Mouse (Mus musculus) adrenal gland, adult (tissue): ENCODE measurements around the gene Mdm2.

Experiments
- DNase-seq, 2 experiments: peaks; one replicate each; pipeline ENCODE4 v3.0.0; 2022 to 2023; ENCODE audit warnings: low spot score in 1 of 2; ENCODE audit not compliant: inconsistent age in 2 of 2

The Mdm2 gene

DNA sequence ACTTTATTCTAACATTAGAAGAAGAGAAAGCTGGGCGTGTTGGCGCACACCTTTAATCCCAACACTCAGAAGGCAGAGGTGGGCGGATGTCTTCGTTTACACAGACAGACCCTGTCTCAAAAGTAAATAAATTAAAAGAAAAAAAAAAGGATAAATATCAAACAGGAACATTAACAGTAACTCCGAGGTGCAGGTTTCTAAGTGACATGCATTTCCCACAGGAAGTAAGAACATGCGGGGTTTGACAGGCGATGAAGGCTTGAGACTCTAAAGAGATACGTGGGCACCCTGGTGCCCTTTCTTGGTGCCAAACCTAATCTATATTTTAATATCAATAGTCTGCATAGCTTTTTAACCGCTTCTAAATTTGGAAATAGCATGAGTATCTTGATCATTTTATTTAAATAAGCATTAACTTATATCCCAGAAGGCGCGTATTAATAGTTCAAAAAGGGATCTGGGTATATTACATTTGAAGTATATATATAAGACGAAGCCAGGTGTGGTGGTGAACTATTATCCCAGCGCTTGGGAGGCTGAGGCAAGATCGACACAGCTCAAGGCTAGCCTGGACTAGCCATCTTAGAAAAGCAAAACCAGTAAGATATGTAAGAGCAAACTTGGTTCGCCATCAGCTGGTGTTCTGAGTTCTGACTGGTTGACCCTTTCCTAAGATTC lies 25.2 kb downstream of the Mdm2 start:
- DNase-seq, result no peak

DNA sequence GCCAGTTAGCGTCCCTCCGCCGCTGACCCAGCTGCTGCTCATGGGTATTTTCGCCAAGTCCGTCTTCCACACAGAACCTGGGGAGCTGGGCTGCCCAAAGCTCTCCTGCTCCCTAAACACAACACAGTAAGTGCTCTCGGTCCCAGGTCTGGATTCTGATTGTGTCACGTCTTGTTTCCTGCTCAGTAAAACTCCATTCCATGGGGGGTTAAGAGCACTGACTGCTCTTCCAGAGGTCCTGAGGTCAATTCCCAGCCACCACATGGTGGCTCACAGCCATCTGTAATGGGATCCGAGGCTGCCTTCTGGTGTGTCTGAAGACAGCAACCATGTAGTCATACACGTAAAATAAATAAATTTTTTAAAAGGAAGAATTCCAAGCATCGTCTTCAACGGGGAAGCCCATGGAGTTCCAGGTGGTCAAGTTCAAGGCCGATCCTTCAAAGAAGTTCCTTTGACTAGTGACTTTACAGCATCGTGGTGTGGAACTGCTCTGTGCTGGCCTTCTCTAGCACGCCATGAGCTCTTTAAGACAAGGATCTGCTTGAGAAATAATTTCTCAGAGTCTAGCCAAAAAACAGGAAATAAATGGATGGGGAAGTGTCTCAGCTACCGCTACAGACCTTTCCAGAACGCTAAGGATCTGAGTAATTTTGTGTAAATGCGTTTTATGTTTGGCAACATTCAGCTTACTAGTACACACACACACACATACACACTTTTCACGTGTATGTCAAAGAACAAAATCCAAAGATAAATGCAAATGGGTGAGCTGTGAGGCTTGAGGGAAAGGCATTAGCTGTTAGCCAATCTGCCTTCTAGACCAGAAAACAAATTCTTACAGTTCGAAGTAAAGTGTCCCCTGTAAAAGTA lies 26.0 kb downstream of the Mdm2 start:
- DNase-seq, result no peak

DNA sequence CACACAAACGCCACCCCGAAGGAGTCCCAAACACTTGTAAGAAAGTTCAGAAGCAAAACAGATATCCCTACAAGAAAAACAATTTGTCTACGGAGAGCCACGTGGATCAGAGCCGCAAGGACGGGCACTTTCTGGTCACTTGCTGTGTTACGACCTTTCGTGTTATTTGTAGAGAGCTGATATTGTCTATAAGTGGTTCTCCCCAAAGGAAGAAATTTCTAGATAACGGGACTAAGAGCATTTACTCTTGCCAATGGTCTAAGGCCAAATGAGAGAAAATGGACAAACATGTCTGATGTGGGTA lies 26.9 kb downstream of the Mdm2 start:
- DNase-seq, result no peak

DNA sequence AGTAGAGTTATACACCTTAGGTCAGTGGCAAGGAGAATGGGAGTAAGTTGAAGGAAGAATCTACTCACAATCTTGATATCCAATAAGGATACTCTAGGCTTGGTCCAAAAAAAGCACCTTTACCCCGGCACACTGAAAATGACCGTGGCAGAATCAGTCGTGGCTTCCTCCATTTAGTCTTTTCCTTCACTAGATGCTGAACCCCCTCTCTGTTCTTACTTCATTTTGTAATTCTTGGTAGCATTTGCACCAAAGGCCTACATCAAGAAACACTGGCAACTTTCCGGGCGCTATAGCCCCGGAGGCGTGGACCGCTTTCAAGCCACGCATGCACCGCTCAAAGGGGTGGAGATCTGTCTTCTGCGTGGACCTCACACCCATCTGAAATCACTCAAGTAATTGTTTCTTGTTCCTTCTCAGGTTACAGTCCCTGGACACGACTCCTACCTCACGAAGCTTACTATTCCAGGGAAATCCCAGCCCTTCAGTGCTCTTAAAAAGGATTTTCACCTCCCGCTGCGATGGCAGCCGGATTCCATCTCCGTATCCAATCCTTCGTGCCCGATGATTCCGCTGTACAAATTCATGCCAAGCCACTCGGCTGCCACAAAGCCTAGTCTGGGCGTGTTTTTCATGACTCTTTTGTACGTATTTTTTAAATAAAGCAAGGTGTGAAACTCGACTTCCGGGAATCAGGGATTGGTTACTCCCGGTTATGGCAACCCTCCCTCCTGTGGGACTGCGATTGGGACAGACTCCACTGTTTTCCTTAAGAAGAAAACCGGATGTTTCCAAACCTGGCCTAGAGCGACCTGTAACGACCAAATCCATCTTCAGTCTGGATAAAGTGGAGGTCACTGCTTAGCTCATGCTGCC lies 27.5 kb downstream of the Mdm2 start:
- no peak for DNase-seq

DNA sequence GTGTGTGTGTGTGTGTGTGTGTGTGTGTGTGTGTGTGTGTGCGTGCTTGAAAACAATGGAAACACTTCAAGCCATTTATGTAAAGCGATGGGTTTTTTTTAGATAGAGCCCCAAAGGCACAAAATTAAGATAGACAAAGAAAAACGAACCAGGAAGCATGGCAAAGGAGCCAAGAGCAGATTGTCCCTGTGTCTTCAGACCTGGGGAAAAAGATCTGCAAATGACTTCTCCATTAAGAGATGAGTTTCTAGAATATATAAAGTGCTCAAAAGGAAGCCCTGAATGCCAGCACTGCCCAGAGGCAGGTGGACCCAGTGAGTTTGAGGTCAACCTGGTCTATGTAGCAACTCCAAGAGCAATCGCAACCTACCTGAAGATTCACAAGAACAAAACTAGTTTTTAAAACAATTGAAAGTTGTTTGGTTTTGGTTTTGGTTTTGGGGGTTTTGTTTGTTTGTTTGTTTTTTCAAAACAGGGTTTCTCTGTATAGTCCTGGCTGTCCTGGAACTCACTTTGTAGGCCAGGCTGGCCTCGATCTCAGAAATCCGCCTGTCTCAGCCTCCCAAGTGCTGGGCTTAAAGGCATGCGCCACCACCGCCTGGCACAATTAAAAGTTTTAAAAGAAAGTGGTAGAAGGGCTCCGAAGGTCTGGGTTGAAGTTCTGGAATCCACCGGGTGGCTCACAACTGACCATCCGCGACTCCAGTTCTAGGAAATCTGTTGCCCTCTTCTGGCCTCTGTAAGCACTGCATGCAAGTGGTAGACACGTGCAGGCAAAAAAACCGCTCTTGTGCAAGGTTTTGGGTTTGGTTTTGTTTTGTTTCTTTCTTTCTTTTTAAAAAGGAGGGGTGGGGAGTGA lies 28.3 kb downstream of the Mdm2 start:
- DNase-seq, result peak; percentile 36 to 73

DNA sequence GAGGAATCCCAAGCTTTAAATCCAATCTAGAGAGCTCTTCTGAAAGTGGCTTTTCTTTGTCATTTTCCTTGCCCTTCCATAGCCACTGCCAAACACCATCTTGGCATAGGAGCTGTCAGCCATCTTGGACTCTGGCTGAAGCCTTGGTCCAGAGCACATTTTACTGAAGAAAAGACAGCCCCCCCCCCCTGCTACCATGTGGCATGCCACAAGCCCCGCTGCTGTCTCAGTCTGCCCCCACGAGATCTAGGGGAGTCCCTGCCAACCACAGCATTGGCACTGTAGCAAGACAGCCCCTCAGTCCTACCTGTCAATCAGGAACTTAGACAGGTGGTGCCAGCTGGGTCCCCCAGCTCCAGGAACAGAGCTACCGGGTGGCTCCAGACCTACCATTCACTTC lies 29.0 kb downstream of the Mdm2 start:
- no peak for DNase-seq

DNA sequence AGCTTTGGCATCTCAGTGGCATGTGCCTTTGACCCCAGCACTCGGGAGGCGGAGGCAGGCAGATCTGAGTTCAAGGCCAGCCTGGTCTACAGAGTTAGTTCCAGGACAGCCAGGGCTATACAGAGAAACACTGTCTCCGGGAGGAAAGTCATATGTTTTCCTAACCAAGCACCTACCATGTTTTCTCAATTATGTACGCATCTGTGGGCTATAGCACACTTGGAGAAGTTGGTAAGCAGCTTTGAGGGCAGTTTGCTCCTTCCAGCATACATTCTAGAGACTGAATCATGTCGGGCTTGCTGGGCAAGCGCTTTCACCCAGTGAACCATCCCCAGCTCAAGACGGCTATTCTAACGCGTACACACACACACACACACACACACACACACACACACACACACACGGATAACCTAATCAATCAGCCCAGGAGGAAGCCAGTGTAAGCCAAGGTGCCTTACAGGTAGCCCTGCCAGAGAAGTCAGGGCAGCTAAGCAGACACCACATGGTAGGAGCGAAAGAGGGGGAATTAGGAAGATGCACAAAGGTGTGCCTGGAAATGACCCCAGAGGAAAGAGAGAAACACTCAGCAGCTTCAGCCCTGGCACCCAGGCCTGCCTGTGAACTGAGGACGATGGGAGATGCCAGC lies 29.6 kb downstream of the Mdm2 start:
- DNase-seq, result no peak

DNA sequence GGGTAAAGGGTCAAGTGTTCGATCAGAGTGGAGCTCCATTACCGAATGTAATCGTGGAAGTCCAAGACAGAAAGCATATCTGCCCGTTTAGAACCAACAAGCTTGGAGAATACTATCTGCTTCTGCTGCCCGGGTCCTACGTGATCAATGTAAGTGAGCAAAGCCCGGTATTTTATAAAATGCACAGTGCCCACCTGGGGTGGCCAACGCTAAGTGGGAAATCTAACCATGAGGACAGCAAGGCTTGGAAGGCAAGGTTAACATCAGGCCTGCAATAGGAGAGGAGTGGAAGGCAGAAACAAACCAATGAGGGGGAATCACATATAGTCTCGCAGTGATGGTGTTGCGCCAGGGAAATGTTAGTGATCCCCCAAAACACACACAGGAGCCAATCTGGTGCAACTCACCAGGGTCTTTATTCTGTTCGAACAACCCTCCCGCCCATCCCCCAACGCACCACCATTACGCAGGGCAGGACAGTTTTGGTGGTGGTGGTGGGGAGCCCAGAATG lies 30.5 kb downstream of the Mdm2 start:
- no peak for DNase-seq

DNA sequence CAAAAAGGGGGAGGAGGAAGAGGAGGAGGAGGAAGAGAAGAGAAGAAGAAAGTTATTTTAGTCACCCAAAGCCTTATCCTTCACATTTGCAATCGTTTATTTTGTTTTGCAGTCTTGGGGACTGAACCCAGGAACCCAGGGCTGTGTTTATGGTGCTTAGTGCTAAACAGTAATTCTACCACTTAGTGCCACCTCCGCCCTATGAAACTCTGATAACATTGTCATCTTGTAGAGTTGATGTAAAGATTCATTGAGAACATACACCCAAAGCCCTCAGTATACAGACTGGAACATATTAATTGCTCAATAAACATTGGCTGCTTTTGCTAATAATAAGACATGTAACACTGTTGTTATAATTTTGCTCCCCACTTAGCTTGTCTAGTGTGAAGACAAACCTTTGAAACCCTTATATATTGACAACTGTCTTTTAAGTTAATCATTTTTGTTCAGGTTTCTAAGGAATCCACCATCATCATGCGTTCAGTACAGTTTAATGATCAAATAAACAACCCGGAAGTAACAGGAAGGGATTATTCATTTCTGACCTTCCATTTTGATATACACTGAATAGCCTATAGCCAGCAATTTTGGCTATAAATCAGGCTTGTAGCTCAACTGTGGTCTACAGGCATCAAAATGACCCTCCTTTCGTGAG lies 31.4 kb downstream of the Mdm2 start:
- no peak for DNase-seq

DNA sequence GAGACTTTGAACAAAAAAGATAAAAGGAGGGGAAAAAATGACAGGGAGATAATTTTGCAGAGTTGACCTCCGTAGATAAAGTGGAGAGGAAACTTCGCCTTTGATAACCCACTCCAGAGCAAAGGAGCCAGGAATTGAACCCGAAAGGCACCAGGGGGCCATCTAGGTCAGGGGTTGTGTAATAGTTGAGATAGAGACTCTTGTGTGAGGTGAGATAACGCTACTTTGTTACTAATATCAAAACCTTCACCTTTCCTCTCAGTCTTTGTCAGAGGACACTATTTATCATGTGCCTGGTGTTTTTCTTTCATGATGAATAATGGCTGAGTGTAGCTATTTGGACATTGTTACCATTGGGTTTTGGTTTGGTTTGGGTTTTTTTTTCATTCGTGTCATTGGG lies 32.2 kb downstream of the Mdm2 start:
- peak; percentile 34 to 83 for DNase-seq

DNA sequence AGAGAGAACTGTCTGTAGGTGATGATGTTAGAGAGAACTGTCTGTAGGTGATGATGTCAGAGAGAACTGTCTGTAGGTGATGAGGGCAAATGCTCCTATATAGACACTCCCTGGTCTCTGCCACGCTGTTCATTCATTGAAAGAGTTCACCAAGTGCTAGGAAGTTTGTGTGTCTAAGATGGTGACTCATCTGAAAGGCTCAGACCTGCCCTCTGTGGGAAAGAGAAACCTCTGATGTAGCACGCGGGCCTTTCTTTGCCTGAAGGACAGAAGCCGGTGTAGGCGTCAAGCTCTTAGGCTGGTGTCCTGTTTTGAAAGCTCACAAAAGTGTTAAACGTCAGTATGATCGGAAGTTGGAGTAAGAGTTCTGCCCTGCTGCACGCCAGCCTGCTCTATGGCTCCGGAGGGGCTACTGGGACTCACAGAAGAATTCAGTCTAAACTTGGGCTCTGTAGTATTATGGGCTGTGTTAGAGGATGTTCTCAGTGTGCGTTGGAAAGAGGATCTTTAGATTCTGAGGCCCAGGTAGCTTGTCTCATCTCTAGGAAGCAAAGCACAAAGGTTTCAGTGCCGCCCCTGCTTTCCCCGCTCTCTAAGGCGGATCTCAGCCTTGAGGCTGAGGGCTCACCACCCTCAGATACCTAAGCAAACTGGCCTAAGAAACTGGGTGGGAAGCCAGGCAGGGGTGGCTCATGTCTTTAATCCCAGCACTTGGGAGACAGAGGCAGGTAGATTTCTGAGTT lies 32.9 kb downstream of the Mdm2 start:
- DNase-seq, result peak; percentile 67 to 83

DNA sequence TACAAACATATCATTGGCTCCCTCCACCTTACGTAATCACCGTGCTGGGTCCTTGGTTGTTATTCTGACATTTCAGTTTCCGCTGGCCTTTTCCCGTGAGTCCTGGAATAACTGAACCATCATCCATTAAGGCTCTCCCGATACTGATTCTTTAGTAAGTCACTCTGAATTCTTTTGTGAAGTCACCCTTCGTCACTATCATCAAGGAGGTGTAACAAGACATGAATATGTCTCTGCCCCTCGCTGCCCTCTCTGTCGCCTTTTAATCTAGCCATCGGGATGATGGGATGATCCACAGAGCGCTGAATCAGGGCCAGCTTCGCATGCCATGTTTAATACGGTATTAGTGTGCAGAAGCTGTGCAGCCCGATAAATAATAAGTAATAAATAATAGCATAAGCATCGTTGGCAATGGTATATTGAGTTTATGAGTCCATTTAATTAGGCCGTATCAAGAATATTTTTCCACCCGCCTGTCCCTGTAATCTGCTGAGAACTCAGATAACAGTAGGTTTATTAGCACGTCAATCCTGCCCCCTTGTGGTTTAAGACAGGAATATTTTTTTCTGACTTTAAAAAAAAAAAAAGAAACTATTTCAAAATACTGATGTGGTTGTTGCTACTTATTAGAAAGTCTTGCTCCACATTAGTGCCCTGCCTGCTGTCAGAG lies 33.8 kb downstream of the Mdm2 start:
- peak; percentile 52 to 80 for DNase-seq

DNA sequence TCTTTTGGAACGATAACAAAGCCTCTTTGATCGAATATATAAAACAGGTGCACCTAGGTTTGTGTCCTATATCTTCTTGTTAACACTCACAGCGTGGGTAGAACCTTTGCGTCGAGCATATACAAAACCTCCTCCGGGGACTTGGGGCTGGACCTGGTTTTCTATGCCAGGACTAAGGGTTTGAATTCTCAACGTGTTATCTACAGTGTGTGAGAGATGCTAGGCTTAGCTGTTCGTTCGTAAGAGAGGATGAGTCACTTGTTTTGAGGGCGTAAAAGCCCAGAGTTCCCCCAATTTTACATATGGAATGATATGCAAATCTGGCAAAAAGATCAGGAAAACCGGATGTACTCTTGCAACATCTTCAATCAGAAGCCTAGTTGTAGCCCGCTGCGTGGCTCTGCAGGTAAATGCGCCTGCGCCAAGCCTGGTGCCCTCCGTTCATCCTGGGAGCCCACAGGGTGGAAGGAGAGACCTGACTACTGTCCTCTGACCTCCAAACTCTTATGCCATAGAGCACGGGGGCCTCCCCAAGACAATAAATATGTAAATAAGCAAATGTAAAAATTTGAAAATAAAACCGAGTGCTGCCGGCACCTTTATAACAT lies 34.4 kb downstream of the Mdm2 start:
- DNase-seq, result peak; percentile 24 to 79

DNA sequence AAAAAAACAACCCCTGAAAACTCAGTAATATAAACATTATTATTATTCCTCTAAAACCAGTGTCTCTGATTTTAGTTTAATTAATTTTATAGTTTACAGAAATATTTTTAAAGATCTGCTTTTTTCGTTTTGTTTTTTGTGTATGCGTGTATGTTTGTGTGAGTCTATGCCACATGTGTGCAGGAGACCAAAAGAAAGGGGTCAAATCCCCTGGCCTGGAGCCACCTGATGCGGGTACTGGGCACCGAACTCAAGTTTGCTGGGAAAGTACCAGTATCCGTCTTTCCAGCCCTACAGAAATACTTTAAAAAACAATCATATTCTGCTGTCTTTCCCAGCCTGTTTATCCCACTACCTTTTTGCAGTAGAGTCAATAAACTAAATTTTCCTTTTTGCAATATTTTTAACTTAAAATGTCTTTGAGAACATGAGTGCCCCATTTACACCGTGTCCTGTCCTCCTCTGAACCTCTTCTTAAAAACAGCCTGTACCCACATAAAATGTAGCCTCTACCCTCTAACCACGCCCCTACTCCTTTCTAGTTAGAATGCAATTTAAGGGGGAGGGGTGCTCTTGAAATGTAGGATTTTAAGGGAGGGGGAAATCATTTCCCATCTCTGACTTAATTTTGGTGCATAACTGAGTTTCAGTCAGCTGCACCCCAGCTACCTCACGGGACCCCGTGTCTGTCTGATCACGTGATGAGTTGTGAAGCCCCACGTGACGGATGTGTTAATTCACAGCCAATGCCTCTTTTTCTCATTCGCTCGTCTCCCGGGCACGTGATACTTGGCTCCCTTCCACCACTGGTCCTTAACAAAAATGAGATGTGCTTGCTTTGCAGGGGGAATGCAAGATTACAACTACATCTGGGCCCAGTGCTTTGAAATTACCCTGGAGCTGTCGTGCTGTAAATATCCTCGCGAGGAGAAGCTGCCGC lies 35.2 kb downstream of the Mdm2 start:
- peak; percentile 61 to 79 for DNase-seq

DNA sequence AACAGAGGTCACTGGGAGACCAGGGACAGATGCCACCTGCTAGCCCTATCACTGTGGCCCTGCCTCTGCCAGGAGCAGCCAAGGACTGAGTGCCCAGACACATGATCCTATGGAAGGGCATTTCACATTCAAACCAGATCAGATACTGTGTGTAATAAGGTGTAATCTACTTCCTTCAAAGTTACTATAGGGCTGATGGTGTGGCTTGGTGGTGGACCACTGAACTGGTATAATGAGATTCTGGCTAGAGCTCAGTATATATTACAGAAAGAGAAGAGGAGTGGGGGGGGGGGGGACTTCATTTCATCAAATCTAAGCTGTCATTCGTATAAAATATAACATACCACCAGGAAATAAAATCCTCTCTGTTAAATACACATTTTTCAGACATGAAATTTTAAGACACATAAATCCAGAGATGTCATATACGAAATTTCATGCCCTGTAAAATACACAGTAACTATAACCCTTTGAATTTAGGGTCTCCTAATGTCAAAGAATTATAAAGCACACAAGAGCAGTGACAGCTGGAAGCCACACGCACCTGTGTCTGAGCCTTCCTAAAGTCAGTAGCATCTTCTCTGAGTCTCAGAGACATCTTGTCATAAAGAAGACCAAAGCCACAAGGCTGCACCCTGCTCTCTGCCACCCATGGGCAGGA lies 36.1 kb downstream of the Mdm2 start:
- DNase-seq, result no peak

DNA sequence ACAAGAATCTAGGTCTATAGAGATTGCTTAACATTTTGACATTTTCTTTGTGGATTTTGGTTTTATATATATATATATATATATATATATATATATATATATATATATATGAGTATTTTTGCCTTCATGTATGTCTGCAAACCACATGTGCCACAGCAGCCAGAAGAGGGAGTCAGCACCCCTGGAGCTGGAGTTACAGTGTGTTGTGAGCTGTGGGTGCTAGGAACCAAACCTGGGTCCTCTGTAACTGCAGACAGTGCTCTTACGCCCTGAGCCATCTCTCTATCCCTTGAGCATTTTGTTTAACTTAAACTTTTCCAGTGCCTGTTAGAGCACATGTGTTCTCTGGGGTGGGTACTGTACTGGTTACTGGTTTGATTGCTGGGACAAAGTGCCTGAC lies 36.6 kb downstream of the Mdm2 start:
- DNase-seq, result no peak
